Mouse (Mus musculus) cerebral cortex, adult 2 months (tissue): ENCODE results near the gene Tmem208.

Experiments used
- WGBS: fragments of 180-500 bp; shearing (Covaris S2); methylation state at CpG from one replicate; pipeline ENCODE4 v1.1.7; 2018; 5-methylcytosine and 5-hydroxymethylcytosine counted together

The Tmem208 gene

DNA sequence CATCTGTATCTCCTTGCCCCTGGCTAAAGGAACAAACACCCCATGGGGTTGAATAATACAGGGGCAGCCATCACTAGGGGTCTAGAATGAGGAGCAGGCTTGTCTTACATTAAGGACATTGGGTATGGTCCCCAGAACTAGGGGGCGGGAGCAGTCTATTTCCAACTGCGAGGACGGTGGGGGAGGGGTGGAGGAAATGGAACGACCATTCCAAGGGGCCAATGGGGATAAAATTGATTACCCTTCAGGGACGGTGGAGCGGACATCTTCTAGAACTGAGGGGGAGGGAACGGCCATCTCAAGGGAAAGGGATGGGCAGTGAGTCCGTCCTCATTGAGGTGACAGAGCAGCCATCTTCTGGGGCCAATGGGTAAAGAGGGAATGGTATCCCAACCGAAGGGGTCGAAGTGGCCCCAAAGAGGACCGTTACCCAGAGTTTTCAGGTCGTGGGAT is 487 bp upstream of the Tmem208 start:
- 0% methylated on average over 12 of the region's 12 CpGs for WGBS

DNA sequence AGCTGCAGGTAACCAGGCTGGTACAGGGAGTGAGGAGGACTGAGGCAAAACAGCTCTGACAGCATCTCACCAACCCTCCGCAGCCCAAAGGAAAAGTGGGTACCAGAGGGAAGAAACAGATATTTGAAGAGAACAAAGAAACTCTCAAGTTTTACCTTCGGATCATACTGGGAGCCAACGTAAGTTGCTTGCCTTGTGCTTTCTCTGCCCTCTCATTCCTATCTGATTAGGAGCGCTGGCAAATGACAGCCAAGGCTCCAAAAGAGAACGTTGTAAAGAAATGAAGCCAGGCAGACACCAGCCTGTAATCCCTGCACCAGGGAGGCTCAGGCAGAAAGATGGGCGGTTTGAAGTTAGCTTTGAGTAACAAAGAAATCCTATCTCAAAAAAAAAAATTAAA is 814 bp downstream of the Tmem208 start:
- 20% methylated on average over 6 of the region's 6 CpGs for WGBS

DNA sequence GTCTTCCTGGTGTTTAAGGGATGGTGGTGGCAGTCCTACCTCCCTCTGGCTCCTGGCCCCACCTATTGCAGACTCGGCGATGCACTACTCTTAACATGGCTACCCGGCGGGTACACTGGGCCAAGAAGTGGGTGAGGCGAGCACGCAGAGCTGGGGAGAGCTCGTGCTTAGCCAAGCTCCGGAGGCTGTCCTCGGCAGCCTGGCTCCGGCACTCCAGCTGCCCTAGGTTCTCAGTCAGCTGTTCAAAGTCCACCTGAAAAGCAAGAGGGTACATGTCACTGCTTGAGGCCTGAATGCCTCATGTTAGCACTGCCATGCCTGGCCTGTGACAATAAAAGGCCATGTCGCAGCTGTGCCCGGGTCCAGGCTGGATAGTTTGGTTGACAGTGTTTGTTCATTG is 4.2 kb downstream of the Tmem208 start:
- 83% methylated on average over 12 of the region's 12 CpGs for WGBS

DNA sequence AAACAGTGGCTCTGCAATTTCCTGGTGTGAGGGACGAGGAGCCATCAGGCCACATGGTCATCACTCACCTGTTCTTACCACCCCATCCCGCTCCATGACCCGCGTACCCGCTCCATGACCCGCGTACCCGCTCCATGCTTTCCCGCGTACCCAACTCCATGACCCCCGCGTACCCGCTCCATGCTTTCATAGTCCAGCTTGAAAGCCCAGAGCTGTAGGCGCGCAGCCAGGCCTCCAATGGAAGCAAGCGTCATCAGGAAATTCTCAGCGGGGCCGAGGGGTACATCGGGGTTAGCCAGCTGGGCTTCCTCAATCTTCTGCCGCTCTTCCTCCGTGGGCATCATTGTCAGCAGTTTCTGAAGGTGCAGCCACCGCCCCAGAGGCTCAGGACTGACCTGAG is 5.3 kb downstream of the Tmem208 start:
- WGBS = 92% methylated on average over 22 of the region's 22 CpGs

DNA sequence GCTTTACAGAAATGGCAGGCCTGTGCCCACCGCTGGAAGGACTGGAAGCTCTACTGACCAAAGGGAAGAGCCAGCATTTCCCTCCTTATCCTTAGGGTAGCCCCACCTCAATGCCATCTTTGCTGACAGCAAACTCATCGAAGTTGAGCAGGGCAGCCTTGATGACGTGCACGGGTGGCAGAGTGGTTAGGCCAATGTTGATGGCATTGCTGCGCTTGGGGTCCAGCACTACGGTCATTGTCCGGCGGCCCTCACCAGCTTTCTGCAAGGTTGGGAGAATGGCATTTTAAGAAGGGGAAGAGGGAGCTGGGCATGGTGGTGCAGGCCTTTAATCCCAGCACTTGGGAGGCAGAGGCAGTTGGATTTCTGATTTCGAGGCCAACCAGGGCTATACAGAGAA is 5.8 kb downstream of the Tmem208 start:
- WGBS = 95% methylated on average over 9 of the region's 9 CpGs

DNA sequence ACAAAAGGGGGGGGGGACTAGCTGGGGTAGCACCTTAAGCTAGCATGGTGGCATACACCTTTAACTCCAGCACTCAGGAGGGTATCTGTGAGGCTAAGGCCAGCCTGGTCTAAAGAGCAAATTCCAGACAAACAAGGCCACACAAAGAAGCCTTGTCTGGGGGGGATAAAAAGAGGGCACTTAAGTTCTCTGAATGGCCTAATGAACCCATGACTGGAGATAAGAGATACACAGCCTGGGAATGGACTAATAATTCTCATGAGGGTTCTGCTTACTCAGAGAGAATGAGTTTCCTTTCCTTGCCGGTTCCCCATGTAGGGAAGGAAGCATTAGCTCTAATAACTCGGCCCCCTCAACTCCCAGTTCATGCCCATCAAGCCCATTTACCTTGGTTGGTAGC is 6.4 kb downstream of the Tmem208 start:
- WGBS = 76% methylated on average over 2 of the region's 2 CpGs

DNA sequence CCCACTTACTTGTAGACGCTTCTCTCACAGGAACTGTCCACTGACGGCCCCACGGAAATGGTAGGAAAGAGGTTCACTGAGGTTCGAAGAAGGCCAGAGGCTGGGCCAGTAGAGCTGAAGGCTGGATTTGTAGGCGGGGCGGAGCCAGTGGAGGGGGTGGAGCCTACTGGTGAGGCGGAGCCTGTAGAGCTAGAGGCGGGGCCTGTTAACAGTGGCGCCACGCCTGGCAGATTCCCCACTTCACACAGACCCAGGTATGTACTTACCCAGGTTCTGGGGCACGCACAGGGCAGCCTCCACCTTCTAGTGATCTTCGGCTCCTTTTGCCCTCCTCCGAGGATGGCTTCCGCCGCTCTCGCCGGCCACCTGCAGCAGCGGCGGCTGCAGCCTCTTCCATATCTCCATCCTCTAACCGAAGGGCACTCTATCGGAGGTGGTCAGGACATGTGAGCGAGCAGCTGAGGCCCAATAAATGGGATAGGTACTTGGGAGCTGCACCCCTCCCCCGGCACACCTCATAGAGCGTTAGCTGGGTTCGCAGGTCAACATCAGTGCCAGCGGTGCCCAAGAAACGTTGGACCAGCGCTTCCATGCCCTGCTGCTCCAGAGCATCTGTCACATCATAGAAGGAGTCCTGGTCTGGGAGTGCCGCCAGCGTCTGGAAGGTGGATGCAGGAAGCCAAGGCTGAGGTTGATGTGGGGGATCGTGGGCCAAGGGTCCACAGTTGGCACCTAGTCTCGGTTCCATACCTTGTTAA is 10.4 kb downstream of the Tmem208 start:
- WGBS = 60% methylated on average over 32 of the region's 32 CpGs

DNA sequence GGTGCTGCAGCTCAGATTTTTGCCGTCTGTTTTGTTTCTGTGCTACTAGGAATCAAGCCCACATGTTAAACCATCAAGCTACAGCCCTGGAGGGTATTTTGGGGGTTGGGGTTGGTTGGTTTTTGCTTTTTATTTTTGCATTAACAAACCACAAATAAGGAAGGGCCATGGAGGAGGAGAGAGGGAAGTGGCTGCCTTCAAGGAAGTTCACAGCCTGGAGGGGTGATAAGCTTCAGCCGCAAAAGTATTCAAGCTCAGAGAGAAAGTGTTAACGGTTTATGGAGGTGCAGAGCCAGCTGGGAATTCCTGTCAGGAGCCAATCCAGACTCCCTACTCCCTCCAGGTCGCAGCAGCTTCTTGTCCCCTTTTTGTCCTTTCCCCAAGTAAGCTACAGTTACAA is 12.8 kb downstream of the Tmem208 start:
- 70% methylated on average over 4 of the region's 4 CpGs for WGBS

DNA sequence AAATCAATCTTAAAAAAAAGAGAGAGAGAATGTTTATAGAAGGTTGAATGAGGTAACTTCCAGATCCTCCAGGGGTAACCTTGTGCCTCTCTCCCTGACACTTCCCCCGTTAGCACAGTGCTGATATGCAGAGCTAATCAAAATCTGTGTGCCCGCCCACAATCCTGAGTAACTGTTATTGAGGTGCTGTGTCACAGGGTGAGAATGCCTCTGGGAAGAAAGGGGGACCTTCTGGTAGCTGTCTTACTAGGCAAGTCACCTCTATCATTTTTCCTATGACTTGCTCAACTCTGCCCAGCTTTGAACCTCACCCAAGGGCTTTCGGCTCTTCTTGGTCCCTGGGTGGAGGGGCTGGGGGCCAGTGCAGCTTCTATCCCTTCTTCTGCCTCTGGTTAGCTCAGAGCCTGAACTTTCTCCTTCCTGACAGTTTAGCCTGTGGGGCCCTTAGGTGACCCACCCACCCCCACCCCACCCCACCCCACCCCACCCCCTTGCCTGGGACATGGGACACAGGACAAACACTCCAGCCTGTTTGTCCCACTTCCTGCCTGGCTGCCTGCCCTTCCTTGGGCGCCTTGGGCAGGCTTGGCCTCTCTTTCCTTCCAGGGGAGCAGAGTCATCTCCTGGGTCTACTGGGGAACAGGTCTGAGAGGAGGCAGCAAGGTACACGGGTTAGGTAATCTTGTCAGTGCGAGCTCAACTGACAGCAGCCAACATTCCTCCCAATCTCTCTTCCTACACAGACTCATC is 13.9 kb downstream of the Tmem208 start:
- 86% methylated on average over 6 of the region's 6 CpGs for WGBS

DNA sequence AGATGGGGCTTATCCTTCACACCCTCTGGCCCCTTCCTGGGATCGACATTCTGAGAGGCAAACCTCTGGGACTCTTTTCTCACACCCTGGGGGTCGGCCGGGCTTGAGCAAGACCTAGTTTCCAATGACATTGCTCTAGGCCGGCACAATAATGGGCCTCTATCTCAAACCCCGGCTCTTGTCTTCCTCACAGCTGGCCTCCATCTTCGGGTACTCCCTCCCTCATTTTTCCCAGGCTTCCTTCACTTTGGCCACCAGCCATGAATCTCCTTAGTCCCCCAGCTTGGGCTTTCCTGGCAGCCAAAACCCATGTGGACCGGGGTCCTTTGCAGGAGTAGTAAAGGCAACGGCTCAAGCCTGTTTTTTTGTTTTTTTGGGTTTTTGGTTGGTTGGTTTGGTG is 15.2 kb downstream of the Tmem208 start:
- WGBS = 51% methylated on average over 8 of the region's 8 CpGs

DNA sequence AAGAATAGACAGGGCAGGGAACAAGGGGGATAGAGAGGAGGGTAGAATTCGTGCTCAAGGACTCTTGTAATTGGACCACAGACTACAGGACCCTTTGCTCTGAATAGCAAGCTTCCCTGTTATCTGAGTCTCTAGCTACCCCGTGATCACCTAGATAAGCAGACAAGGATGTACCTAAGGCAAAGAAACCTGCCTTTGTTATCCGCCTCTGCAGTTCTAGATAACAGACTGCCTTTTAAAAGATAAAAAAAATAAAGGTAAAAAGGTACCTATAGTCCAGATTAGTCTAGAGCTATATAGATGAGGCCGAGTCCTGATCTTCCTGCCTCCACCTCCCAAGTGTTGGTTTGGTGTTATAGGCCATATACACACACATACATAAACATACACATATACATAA is 16.6 kb downstream of the Tmem208 start:
- WGBS = 88% methylated on average over 4 of the region's 4 CpGs

DNA sequence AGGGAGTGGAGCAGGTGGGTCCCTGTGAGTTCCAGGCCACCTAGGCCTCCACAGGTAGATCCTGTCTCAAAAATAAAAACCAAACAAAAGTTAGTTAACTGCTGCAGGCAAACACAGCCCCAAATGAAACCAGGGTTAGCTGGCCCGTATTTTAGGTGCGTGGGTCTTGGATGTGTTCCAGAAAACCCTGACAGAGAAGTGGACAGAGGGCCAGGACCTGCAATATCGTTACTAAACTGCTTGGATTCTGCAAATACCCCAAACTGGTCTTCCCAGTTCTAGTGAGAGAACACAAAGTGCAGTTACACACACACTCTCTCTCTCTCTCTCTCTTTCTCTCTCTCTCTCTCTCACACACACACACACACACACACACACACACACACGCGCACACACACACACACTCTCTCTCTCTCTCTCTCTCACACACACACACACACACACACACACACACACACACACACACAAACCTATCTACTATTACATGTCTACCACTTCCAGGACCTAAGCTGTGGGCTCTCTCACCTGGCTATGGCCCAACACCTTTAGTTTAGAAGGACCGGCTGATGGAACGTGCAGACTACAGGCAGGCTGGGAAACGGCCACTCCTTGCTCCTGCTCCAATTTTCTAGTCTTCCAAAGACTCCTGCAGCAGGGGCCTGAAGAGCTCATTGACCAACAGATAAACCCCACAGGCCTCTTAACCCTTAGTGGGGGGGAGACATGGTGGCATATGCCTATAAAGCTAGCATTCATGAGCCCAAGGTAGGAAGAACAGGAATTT is 17.8 kb downstream of the Tmem208 start:
- WGBS = 71% methylated on average over 8 of the region's 8 CpGs

DNA sequence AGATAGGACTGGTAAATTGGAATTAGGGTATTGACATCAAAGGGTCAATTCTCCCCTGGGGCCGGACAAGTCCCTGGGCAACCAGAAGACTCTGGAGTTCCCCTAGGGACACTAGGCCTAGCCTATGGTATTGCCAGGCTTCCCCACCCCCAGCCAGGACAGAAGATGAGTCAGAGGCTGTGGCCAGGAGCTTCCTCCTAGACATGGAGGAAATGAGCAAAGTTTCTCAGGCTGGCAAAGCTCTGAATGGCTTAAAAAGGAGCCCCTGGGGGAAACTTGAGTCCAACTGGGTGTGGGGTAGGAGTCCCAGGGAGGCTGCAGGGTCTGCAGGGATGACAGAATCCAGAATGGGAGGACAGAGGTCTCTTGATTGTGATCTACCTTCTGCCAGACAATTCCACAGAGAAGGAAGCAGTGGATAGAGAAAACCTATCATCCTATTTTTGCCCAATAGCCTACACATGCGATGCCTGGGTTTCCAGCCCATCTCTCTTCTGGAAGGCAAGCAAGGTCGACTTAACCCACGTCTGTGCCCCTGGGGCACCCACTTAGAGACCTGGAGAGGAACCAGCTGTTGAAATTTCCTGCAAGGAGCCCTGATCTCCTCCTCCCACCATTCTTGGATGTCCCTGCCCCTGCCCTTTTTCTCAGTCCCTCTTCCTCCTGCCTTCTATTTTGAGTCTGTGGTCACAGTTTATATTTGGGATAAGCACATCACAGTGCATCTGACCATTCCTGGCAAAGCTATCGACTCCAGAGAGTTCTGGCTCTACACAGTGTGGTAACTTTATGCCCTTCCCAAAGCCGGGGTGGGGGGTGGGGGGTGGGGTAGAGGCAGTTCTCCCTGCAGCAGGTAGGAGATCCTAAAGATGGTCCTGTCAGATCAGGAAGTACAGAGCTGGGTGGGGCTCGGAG is 19.2 kb downstream of the Tmem208 start:
- WGBS = 71% methylated on average over 7 of the region's 7 CpGs

DNA sequence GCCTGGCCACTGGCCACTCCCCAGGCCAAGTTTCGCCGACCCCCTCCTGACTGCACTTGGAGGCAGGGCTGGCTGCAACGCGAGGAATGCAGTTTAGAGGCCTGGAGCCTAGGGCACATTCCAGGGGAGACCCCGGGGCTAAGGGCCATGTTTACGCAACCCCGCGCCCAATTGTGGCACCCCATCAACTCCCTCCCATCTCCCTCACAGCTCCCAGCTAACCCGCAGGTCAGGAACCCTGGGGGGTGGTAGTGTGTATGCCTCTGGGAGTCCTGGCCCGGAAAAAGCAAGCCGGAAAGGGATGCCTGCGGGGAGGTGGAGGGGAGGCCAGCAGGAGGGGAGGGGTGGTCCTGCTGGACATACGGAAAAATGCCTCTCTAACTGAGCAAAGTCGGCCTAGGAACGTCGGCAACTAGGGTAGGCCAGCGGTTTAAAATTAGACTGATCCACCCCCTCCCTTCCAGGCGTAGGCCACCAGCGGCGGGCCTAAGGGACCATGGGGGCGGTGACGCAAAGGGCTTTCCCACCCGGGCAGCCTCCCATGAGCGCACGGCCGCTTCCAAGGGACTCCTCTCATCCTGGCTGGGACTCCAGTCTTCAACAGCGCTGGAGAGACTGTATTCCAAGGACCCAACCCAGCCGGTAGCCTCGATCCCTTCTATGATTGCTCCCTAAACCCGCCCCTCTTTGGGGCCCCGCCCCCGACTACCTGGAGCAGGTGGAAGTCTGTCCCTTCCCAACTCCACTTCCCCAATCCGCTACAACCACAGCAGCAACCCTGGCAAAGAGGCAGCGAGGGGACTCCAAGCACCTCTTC is 20.7 kb downstream of the Tmem208 start:
- WGBS = 17% methylated on average over 34 of the region's 34 CpGs

DNA sequence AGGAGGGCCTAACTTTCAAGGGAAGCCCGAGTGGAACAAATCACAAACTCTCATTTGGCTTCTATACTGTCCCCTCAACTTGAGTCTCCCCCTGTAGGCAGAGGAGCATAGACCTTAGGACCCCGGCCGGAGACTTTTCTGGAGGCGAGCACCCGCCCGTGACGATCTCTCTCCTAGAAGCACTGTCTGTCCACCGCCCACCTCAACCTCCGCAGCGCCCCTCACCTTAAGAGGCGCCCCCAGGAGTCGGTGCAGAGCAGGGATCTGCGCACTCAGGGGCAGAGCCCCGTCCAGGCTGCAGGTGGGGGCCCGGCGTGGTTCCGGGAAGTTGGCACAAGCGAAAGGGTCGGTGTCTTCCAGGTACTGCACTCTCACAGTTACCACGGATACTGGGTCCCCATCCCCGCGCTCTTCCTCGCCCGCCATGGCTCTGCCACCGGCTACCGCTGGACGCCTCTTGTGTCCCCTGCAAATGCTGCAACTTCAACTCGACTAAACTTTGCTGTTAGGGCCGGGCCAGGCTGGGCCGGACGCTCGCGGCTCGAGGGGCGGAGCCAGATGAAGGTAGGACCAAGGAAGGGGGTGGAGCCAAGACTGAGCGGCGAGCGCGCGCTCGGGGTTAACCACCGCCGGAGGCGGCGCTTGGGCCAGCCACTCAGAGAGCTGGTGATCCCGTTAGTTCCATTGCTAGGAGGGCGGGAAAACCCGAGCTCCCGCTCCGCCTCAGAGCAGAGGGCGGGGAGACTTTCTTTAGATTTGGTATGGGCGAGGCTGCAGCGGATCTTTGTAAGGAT is 21.5 kb downstream of the Tmem208 start, which contains the start of gene Fhod1:
Gene Fhod1, minus strand, starts transcription at position 526 of the 794 bp plus-strand sequence.
- WGBS = 1% methylated on average over 53 of the region's 53 CpGs

DNA sequence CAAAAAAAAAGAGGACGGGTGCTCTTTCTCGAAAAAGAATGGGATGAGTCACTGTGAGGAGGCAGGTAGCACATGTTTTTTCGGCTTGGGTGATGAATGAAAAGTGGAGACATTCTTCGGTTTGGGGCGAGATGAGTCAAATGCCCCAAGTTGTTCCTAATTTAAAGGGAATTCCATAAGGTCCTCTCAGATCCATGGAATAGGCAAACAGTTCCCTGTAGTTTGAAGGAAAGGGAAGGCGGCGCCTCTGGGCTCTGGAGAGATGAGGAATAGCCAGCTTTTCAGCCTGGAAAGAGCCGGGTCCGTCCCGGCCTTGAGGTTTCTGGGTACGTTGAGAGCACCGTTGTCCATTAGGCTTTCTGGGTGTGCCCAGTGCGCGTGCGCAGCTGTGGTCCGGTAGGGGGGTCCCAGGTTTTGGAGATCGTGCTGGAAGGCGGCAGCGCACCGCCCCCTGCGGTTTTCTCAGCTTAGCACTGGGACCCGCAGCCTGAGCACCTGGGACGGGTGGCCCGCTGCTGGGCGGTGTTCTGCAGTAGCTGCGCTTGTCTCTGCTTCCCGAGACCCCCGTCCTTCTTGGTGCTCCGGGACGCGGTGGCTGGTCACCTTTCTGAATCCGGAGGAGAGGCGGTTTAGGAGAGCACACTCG is 22.4 kb downstream of the Tmem208 start, which contains the start of gene Slc9a5:
Gene Slc9a5, plus strand, starts transcription at position 394 of the 646 bp plus-strand sequence.
- under 1% methylated on average over 34 of the region's 34 CpGs for WGBS

DNA sequence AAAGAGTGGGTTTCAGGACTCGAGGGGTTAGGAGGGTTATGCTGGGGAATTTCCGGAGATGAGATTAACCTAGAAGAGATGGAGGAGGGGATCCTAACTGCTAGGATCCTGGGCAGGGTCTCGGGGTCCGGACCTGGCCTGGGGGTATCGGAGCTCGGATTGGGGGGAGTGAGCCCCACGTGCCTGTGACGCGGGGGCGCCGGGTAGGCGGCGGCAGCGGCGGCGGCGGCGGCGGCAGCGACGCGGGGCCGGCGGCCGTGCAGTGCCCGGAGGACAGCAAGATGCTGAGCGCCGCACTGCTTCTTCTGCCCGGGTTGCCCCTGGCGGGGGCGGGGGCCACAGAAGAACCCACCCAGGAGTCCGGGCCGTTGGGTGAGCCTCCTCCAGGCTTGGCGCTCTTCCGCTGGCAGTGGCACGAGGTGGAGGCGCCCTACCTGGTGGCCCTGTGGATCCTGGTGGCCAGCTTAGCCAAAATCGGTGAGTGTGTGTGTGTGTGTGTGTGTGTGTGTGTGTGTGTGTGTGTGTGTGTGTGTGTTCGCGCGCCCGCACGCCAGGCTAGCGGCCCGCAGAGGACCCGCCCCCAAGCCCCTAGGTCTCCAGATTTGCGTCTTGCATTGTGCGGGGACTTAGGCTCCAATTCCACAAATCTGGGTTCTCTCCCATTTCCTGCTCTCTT is 23.1 kb downstream of the Tmem208 start:
- WGBS = under 1% methylated on average over 40 of the region's 48 CpGs

DNA sequence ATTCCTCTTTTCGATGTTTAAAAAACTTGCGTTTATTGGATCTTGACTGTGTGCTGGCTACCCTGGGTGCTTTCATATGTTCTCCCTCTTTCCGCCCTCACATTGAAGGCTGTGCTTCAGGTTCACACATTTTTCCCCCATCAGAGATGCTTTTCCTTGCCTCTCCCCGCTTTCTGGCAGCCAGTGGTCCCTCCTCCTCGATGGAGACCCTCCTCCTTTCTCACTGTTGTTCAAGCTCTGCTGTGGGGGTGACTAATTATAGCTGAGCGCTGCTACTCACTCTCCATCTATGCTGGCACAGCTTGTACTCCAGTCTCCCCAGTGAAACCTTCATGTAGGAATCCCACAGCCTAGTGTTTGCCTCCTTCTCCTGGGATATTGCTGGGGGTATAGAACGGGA is 24.0 kb downstream of the Tmem208 start:
- 34% methylated on average over 7 of the region's 7 CpGs for WGBS
